Mouse (Mus musculus) olfactory bulb, adult 2 months (tissue): ENCODE data around the gene Fto.

ENCODE experiments used
- CTCF ChIP-seq: fragments of 200-500 bp; IDR thresholded peaks from 2 replicates; pipeline ENCODE4 v1.5.1; 2012; ENCODE audit warnings: low read depth, mild to moderate bottlenecking, low read length, moderate library complexity; ENCODE audit not compliant: insufficient read depth
- POLR2A ChIP-seq: fragments of 200-500 bp; IDR thresholded peaks from 2 replicates; pipeline ENCODE4 v1.6.1; 2012; ENCODE audit warnings: mild to moderate bottlenecking, low read depth, low read length, moderate library complexity; ENCODE audit not compliant: insufficient read depth

DNA sequence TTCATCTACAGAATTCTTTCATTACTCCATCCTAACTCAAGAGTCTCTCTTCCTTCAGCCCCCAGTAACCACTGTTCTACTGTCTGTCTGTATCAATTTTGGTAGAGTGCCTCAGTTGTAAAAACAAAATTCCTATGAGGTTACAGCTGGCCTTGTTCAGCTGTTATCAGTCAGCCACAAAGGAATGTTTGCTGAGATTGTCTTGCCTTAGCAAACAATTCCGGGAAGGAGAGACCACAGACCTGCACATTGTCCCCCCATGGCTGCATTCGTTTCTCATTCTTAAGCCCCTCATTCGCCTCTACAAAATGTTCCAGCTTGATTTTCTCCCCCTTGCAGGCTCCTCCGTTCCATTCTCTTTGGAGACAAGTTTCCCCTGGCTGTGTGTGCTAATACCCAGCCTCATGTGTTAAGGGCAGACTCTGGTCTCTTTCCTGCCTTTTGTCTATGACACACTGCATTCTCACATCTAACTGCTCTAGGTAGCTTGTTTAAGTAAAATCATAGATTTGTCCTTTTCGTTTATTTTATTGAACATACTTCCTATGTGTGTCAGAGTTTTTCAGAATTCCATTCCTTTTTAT, 111.3 kb downstream of the Fto start:
- TF ChIP-seq POLR2A, result no peak
- no peak for TF ChIP-seq CTCF
